Mouse (Mus musculus) liver, adult 2 months (tissue): ENCODE measurements at regions not wholly inside any gene's neighbourhood (a gene's known extent, or its start where the extent isn't known, plus 50 kb on each side); places are given as distances from the start of the nearest gene placed in this dataset.

Experiments used
- DNase-seq: peaks from one replicate; pipeline ENCODE4 v3.0.0-alpha.2; 2011; ENCODE audit warnings: low read depth, low spot score; ENCODE audit errors: extremely low read depth
- H3K27ac ChIP-seq: fragments of 200-500 bp; replicated peaks from 2 replicates; pipeline ENCODE4 v1.5.1; 2012; ENCODE audit warnings: low read depth, mild to moderate bottlenecking, control low read depth, inconsistent platforms, low read length; ENCODE audit not compliant: insufficient read depth
- H3K27me3 ChIP-seq: fragments of 200-500 bp; 2 replicates; pipeline ENCODE4 v1.6.1; 2012; ENCODE audit warnings: mild to moderate bottlenecking, moderate library complexity, low read length, inconsistent platforms; ENCODE audit not compliant: control insufficient read depth, insufficient read depth
- H3K36me3 ChIP-seq: fragments of 200-500 bp; 2 replicates; pipeline ENCODE4 v1.6.1; 2012; ENCODE audit warnings: low read length, inconsistent platforms; ENCODE audit not compliant: control insufficient read depth, insufficient read depth
- H3K4me1 ChIP-seq: fragments of 200-500 bp; 2 replicates; pipeline ENCODE4 v1.6.1; 2011; ENCODE audit warnings: low read length; ENCODE audit not compliant: control insufficient read depth, insufficient read depth
- H3K4me3 ChIP-seq: fragments of 200-500 bp; 2 replicates; pipeline ENCODE4 v1.5.1; 2011; ENCODE audit warnings: low read depth, mild to moderate bottlenecking, control low read depth, low read length, moderate library complexity; ENCODE audit not compliant: insufficient read depth
- H3K79me2 ChIP-seq: fragments of 200-500 bp; 2 replicates; pipeline ENCODE4 v1.6.1; 2012; ENCODE audit warnings: inconsistent platforms, mild to moderate bottlenecking, low read length, moderate library complexity; ENCODE audit not compliant: control insufficient read depth, insufficient read depth
- H3K9ac ChIP-seq: fragments of 200-500 bp; 2 replicates; pipeline ENCODE4 v1.6.1; 2012; ENCODE audit warnings: low read depth, mild to moderate bottlenecking, control low read depth, inconsistent platforms, low read length
- CTCF ChIP-seq: fragments of 200-500 bp; IDR thresholded peaks from 2 replicates; pipeline ENCODE4 v1.5.1; 2011; ENCODE audit warnings: low read depth, low read length, control low read depth
- POLR2A ChIP-seq: fragments of 200-500 bp; IDR thresholded peaks from 2 replicates; pipeline ENCODE4 v1.6.1; 2011; ENCODE audit warnings: low read length, control low read depth; ENCODE audit not compliant: insufficient read depth; ENCODE audit errors: extremely low read depth
- WGBS: fragments of 180-500 bp; shearing (Covaris S2); methylation state at CpG from one replicate; pipeline ENCODE4 v1.1.7; 2018; 5-methylcytosine and 5-hydroxymethylcytosine counted together

DNA sequence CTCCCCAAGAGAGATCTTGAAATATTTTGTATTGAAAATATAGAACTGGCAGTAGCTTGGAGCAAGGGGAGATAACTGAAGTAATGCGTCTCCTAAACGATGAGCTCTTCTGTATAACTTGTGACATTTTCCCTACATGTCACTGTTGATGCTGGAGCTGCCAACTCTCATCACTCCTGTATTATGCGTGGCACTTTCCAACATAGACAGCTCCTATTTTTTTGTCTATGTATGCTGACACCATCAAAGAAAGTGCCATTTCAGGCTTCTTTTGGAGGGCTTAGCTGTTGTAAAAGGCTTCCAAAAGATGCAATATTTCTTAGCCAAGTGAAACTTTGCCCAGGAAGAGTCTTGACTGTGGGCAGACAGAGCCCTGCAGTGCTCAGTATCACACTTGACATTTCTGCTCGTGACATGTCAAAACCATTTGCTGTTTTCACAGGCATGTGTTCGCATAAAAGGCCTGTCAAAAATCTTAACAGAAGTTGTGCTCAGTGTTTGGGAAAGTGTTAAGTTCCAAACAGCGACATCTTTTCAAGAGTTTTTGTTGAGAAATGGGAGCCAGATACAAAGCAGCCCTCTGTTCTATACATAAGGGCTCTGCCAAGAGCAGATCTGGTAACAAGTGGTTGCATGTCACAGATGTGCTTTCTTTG lies 53.6 kb upstream of the Otol1 start:
- TF ChIP-seq CTCF (no peak), POLR2A (no peak)
- no peak overlapping the region for H3K27ac ChIP-seq
- no peaks in the 10 kb centered on the region for H3K79me2 ChIP-seq
- DNase-seq: no peak
- no peaks in the 10 kb centered on the region for H3K36me3 ChIP-seq
- H3K27me3 ChIP-seq: no peaks in the 10 kb centered on the region
- H3K4me1 ChIP-seq: no peaks in the 10 kb centered on the region
- H3K4me3 ChIP-seq: no peak overlapping the region
- no peak overlapping the region for H3K9ac ChIP-seq
- WGBS: 86% methylated on average over 6 of the region's 6 CpGs

DNA sequence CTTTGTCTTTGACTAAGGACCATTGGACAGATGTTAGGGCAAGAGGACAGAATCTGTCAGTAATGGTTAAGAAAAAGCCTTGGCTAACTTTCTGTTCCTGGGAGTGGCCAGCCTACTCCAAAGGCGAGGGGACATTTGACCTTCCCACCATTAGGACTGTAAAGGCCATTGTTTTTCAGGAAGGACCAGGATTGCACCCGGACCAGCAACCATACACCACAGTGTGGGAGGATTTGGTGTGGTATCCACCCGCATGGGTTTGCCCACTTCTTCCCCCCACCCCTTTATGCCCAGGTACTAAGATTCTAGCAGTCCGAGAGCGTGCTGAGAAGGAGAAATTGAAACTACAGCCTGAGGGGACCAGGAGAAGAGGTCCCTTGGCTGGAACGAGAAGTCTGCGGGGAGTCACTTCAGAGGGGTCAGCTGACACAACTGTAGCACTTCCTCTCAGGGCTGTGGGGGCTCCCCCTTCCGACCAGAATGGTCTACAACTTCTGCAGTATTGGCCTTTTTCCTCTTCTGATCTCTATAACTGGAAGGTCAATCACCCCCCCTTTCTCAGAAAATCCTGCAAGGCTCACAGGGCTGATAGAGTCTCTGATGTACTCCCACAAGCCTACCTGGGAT lies 63.2 kb upstream of the Sptssb start:
- Histone ChIP-seq H3K4me3 (no peak overlapping the region), H3K36me3 (no peaks in the 10 kb centered on the region), H3K27ac (no peak overlapping the region), H3K27me3 (no peaks in the 10 kb centered on the region), H3K79me2 (no peaks in the 10 kb centered on the region), H3K9ac (no peak overlapping the region), H3K4me1 (no peaks in the 10 kb centered on the region)
- peak; percentile 4 for DNase-seq
- TF ChIP-seq POLR2A (no peak), CTCF (no peak)
- WGBS: 72% methylated on average over 8 of the region's 8 CpGs

DNA sequence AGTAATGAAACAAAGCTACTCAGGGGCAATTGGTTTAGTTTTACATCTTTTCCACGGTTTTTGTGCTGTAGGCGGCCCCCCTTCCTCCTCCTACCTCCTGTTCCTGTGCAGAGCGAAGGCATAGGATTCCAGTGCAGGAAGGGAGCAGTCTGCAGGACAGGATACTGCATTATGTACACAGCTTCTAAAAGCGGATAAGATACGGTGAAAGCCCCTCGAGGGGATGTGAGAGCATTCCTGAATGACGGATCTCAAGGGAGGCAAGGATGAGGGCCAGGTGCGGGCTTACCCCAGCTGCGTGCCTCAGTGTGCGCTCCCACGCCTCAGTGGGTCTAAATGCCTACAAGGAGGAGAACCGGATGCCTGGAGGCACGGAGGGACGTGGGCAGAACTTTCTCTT lies 53.1 kb upstream of the Sptssb start:
- TF ChIP-seq POLR2A (no peak), CTCF (no peak)
- no peak overlapping the region for H3K4me3 ChIP-seq

DNA sequence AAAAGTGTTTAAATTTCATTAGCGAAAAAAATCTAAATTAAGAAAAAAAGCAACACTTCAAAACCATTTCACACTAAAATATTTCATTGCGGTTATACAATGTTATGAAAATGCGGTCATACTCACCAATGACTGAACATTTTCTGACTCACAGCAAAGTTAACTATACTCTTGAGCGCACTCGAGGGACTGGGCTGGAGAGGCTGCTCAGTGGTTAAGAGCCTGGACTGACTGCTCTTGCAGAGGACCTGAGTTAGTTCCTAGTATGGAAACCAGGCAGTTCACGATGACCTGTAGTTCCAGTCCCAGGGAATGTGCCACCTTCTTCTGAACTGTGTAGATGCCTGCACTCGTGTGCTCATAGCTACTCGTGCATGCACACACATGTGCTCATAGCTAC lies 50.3 kb upstream of the Sptssb start:
- WGBS: 91% methylated on average over 8 of the region's 8 CpGs
- H3K4me3 ChIP-seq: no peak overlapping the region
- no peaks in the 10 kb centered on the region for H3K79me2 ChIP-seq
- no peaks in the 10 kb centered on the region for H3K36me3 ChIP-seq
- TF ChIP-seq POLR2A (no peak), CTCF (no peak)
- H3K27me3 ChIP-seq: no peaks in the 10 kb centered on the region
- H3K4me1 ChIP-seq: no peaks in the 10 kb centered on the region
- DNase-seq: no peak
- no peak overlapping the region for H3K27ac ChIP-seq
- no peak overlapping the region for H3K9ac ChIP-seq

More for the DNA sequence above, 53.1 kb upstream of the Sptssb start:
- 45% methylated on average over 14 of the region's 14 CpGs for WGBS
- Histone ChIP-seq H3K9ac (no peak overlapping the region), H3K36me3 (no peaks in the 10 kb centered on the region), H3K4me1 (no peaks in the 10 kb centered on the region), H3K27me3 (no peaks in the 10 kb centered on the region), H3K79me2 (no peaks in the 10 kb centered on the region), H3K27ac (no peak overlapping the region)
- DNase-seq: no peak
